Mouse (Mus musculus): ENCODE measurements at regions not wholly inside any gene's neighbourhood (a gene's known extent, or its start where the extent isn't known, plus 50 kb on each side); places are given as distances from the start of the nearest gene placed in this dataset.

- no peak for ATAC-seq (replicated peaks; ENCODE audit: poor library complexity)
These were observed 88.8 kb downstream of the Bms1 start for GRCm38 (mm10) chr6:118330496-118330895.

- peak; percentile 84 for ATAC-seq (replicated peaks; ENCODE audit: poor library complexity)
These were observed 91.8 kb downstream of the Bms1 start for GRCm38 (mm10) chr6:118327458-118327857.

GRCm38 (mm10) chr6:118325681-118326080 is 93.6 kb downstream of the Bms1 start:
- no peak for ATAC-seq (replicated peaks; ENCODE audit: poor library complexity)

- ATAC-seq (replicated peaks; ENCODE audit: poor library complexity) = no peak
These were observed 94.7 kb downstream of the Bms1 start for GRCm38 (mm10) chr6:118324559-118324958.

GRCm38 (mm10) chr6:118323052-118323451 is 96.2 kb downstream of the Bms1 start:
- no peak for ATAC-seq (replicated peaks; ENCODE audit: poor library complexity)

GRCm38 (mm10) chr6:118322631-118323030 is 96.6 kb downstream of the Bms1 start:
- no peak for ATAC-seq (replicated peaks; ENCODE audit: poor library complexity)

GRCm38 (mm10) chr6:118322061-118322460 is 97.2 kb downstream of the Bms1 start:
- ATAC-seq (replicated peaks; ENCODE audit: poor library complexity) = no peak

- ATAC-seq (replicated peaks; ENCODE audit: poor library complexity) = no peak
These were observed 99.2 kb downstream of the Bms1 start for GRCm38 (mm10) chr6:118320021-118320525.

- ATAC-seq (replicated peaks; ENCODE audit: poor library complexity) = no peak
These were observed 103.4 kb downstream of the Bms1 start for GRCm38 (mm10) chr6:118315881-118316280.

- ATAC-seq (replicated peaks; ENCODE audit: poor library complexity) = peak; percentile 61
These were observed 104.2 kb downstream of the Bms1 start for GRCm38 (mm10) chr6:118314941-118315687.

- ATAC-seq (replicated peaks; ENCODE audit: poor library complexity) = no peak
These were observed 108.2 kb downstream of the Bms1 start for GRCm38 (mm10) chr6:118311081-118311480.

- no peak for ATAC-seq (replicated peaks; ENCODE audit: poor library complexity)
These were observed 109.4 kb downstream of the Bms1 start for GRCm38 (mm10) chr6:118309923-118310322.

GRCm38 (mm10) chr6:118308586-118308985 is 110.7 kb downstream of the Bms1 start:
- ATAC-seq (replicated peaks; ENCODE audit: poor library complexity) = no peak

- ATAC-seq (replicated peaks; ENCODE audit: poor library complexity) = no peak
These were observed 110.0 kb upstream of the Ret start for GRCm38 (mm10) chr6:118307481-118307880.

- ATAC-seq (replicated peaks; ENCODE audit: poor library complexity) = peak; percentile 47
These were observed 107.7 kb upstream of the Ret start for GRCm38 (mm10) chr6:118305209-118305608.

GRCm38 (mm10) chr6:118302783-118303350 is 105.3 kb upstream of the Ret start:
- ATAC-seq (replicated peaks; ENCODE audit: poor library complexity) = peak; percentile 83

- ATAC-seq (replicated peaks; ENCODE audit: poor library complexity) = no peak
These were observed 104.6 kb upstream of the Ret start for GRCm38 (mm10) chr6:118301880-118302782.

- no peak for ATAC-seq (replicated peaks; ENCODE audit: poor library complexity)
These were observed 103.3 kb upstream of the Ret start for GRCm38 (mm10) chr6:118300781-118301180.

- no peak for ATAC-seq (replicated peaks; ENCODE audit: poor library complexity)
These were observed 100.1 kb upstream of the Ret start for GRCm38 (mm10) chr6:118297576-118297975.

- ATAC-seq (replicated peaks; ENCODE audit: poor library complexity) = no peak
These were observed 96.5 kb upstream of the Ret start for GRCm38 (mm10) chr6:118293986-118294385.

- no peak for ATAC-seq (replicated peaks; ENCODE audit: poor library complexity)
These were observed 95.4 kb upstream of the Ret start for GRCm38 (mm10) chr6:118292928-118293327.

Measured in megakaryocyte progenitor cell, adult 5-6 weeks (primary cell).